Mouse (Mus musculus) liver, adult (tissue): ENCODE data around the gene Ppdpf.

ENCODE experiments used
- GATA4 ChIP-seq: IDR thresholded peaks from 2 replicates; pipeline ENCODE4 v1.6.1; 2014; ENCODE audit warnings: mild to moderate bottlenecking, low read length; ENCODE audit not compliant: insufficient replicate concordance

Gene Ppdpf

DNA sequence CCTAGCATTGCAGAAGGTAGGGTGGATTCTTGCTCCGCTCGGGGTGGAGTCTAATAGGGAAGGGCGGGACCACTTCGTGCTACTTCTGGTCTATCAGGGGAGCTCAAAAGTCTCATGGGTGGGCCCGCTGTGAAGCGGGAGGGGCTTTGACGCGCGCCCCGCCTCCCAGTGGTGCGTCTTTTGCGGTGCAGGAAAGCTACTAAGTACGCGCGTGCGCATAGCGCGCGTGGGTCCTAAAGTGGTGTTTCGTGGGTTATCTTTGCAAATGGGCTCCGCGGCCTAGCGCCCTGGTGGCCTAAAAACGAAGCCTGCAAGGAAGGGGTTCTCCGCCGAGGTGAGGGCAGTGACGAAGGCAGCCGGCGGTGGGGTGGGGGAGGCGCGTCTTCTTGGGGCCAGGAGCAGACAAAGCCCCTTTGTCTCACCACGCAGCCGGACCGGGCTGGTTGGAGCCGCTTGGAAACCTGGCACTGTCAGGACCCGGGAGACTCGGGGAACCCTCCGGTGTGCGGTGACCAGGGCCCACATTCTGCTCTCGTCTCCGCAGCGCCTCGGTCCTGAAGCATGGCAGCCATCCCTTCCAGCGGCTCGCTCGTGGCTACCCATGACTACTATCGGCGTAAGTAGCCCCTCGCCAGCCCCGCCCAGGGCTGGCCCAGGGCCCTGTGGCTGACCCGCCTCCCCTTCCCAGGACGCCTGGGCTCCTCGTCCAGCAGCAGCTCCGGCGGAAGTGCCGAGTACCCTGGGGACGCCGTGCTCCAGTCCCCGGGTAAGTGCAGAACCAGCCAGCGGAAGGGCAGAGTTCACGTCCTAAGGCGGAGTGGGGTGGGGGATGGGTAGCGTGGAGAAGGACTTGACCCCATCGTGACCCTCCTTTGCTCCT lies at the start of gene Ppdpf:
Gene Ppdpf, plus strand, starts transcription at position 127 of the 880 bp plus-strand sequence.
- TF ChIP-seq GATA4 = peak; percentile 21; the same call in 1 of the 2 replicates

DNA sequence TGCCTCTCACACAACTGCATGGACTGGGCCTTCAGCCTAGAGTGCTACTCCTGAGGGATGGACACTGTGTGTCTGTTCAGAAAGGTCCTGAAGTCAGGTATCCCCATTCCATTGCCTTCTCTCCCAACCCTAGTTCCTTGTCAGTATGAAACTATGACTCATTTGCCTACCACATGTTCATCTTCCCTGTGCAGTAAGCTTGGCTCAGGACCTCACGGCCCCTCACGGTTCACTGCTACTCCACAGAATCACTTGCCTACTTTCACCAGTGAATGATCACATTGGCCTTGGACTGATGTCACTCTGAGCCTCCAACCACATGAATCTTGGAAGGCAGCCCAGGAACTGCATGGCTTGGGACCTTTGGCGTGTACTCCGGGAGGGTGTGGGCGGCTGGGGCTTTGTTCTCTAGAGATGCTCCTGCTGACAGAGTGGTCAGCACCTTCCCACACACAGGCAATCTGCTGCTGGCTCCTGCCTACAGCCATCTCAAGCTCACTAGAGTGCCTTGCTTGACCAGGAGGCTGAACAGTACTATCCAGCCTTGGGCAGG lies 47.3 kb upstream of the Ppdpf start:
- no peak for TF ChIP-seq GATA4

DNA sequence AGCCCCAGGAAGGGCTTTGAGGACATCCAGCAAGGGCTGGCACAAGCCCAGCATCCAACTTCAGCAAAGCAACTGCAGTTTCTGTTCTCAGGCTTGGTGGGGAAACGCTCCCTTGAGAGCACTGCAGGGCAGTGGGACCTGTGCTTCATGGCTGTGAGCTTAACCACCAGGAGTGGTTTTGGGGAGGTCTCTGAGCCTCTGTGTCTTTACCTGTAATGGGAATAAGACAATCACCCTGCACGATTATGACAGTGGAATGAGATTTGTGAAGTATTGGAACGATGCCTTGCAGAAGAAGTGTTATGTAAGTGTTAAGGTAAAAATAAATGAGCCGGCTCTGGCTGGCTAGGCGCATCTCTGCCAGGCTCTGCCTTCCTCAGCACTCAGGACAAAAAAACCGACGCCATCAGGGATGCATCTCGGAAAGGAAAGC lies 44.3 kb upstream of the Ppdpf start:
- no peak for TF ChIP-seq GATA4

DNA sequence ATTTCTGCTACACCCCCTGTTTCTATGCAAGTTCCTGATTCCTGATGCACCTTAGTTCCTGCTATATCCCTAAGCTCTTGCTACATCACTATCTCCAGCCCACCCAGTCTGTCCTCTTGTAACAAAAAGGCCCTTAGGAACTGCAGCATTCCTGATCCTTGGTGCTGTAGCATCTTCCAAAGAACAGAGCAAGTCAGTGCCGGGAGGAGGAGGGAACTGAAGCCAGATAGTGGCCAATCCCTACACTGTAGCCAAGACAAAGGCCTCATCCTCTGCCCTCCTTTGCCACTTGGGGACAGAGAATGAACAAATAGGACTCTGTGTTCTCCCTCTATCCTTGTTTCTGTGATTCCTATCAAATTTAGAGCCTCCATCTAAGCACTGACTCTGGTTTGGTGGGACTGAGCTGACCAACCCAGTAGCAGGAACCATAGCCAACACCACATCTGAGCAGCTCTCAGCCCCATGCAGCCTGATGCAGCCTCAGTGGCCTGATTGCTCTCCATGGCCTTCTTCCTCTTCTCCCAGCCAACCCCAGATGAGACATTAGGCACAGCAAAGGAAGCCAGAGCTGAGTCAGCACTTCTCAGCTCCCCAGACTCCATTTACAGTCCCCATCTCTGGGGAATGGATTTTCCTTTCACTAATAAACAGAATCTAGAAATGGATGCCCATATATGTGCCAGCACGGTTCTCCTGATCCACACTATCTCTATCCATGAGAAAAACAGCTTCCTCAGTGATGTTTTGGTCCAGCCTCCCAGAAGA lies 43.4 kb upstream of the Ppdpf start:
- TF ChIP-seq GATA4 = no peak

DNA sequence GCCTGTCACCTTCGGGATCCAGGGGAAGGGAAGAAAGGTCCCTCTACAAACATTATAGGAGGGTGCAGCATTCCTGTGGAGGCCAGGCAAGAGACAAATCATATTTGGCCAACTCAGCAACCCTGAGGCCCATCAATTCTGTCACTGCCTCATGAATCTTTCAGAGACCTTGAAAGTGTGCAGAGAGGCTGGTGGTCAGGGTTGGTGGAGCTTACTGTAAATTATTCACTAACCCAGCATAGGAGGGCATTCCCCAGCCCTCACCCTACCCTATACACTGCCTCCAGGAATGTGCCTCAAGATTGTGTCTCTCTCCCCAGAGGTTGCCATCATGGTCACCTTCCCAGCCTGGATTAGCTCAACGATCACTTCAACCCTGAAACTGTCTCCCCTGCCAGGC lies 42.4 kb upstream of the Ppdpf start:
- TF ChIP-seq GATA4 = no peak

DNA sequence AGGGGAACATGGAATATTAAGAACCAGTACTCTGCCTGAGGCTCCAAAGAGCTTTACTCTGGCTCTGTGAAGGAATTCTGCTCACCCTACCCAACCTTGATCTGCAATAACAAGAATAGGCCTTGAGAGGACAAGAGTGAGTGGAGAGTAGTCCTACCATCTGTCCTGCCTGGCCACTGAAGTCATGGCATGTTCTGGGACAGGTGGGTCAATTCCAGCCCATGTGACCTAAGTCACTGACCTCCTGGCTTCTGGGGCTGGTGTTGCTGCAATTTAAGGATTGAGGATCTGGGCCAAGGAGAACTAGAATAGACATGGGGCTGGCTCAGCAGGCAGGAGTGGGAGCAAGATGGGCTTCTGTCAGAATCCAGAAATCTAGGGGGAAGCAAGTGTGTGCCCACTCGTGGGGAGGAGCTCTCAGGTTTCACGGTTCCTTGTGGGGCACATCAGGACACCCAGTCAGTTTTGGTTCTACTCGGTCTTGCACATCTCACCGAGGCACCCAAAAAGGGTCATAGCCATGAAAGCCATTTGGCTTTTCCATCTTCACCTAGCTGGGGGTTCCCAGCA lies 40.0 kb upstream of the Ppdpf start:
- no peak for TF ChIP-seq GATA4

DNA sequence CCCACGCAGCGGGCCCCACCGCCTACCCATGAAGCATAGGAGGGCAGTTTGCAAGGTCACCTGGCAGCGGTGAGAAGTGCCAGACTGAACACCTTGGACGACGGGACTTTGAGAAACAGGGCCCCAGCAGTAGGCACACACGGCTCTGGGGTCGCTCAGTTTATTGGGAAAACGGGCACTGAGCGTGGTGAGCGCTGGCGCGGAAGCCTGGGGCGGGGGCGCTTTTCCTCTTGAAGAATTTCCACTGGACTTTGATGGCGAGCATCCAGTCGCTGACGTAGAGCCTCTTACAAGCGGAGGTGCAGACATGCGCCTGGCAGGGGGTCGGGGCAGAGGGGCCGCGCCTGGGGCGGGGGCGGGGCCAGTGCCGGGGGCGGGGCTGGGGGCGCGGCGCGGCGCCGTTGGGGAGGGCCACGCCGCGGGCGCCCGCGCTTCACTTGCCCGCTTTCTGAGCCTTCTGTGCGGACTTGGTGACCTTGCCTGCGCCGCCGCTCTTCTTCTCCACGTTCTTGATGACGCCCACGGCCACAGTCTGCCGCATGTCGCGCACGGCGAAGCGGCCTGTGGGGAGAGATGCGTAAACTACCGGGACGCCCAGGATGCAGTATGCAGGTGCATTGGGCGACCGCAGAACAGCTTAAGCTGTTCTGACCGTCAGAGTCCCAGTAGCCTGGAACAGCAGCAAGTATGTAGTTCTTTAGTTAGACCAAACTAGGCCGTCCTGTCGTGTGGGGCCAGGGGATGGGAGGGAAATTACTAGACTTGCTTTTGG lies 39.3 kb upstream of the Ppdpf start:
- TF ChIP-seq GATA4 = no peak

DNA sequence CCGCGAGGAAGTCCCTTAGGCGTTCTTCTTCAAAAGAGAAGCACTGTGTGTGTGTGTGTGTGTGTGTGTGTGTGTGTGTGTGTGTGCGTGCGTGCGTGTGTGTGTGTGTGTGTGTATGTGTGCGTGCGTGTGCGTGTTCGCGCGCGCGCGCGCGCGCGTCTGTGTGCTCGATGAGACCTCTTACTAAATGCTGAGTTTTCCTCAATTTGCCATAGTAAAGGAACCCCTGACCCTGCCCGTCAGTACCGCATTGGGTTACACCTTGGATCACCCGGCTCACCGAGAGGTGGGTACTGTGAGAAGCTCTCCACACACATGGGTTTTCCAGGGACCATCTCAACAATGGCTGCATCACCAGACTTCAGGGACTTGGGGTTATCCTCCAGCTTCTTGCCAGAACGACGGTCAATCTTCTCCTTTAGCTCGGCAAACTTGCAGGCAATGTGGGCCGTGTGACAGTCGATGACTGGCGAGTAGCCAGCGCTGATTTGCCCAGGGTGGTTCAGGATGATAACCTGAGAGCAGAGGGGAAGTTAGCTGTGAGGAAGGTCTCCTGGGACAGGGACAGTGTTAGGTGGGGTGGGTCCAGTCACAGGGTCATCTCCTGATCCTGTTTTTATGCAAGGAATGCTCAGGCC lies 38.6 kb upstream of the Ppdpf start:
- TF ChIP-seq GATA4 = no peak

DNA sequence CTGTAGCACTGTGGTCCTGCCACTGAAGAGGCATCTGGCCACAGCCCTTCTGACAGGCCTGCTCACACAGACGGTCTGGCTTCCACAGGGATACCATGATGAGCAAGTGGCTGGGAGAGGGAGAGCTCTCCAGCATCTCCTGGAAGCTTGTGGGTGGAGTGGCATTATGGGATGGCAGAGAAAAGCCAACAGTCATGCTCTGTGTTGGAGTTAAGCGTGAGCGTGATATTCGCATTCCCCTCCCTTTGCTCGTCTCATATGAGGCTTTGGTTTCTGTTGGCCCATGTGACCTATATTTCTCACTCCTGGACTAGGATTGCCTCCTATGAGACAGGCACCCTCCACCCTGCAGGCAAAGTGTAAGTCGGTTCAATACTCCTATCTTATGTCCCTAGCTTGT lies 36.8 kb upstream of the Ppdpf start:
- no peak for TF ChIP-seq GATA4

DNA sequence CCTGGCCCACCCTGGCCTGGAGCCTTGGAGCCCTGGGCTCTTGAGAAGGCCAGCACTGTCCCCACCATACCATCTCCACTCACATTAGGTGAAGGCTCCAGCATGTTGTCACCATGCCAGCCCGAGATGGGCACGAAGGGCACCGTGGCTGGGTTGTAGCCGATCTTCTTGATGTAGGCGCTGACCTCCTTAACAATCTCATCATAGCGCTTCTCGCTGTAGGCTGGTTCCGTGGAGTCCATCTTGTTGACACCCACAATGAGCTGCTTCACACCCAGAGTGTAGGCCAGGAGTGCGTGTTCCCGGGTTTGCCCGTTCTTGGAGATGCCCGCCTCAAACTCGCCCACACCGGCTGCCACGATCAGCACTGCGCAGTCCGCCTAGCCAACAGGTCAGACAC lies 34.3 kb upstream of the Ppdpf start:
- no peak for TF ChIP-seq GATA4

DNA sequence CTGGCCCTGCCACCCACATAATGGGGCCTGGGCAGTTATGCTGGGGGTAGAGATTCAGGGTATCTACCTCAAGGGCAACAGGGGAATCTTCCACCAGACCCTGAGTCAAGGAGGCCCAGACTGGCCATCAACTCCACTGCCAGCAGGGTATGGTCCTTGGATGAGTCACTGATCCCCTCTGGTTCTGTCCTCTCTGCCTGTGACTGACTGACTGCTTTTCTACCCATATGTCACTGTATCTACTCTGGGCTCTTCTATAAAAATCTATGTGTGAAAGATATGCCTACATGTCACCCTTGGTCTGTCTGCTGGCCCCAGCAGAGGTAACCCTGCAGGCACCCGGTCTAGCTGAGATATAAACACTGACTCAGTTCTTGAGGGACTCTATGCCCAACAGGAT lies 33.9 kb upstream of the Ppdpf start:
- no peak for TF ChIP-seq GATA4

DNA sequence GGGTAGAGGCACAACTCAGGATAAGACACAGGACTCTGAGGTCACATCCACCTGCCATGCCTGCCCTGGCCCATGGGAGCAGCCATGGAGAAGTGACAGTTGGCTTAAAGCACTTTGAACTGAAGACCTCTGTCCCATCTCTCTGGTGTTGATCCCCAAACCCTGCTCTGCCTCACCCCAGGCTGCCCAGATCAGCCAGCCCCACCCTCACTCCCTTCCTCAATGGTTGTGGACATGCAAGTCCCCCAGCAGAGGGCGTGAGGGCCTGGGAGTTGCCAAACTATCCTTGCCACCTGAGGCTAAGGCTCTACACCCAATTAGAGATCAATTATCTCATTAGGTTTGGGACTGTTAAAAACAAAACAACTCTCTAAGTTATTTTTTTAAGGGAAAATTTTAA lies 33.2 kb upstream of the Ppdpf start:
- no peak for TF ChIP-seq GATA4

DNA sequence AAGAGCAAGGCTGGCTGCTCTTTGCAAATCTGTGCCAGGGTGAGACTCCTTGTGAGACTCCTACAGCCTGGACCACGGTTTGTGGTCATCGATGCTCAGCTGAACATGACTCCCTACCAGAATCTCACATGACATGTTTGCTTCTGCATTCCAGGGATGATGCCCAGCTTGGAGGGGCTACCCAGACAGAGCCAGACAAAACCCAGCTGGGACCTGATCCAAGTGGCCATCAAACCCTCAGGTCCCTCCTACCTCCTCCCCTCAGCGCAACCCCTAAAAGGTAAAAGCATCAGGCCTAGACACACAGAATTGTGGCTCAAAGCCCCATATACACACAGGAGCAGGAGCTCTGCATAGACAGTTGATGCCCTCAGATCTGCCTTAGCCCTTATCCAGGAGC lies 32.7 kb upstream of the Ppdpf start:
- TF ChIP-seq GATA4 = no peak

DNA sequence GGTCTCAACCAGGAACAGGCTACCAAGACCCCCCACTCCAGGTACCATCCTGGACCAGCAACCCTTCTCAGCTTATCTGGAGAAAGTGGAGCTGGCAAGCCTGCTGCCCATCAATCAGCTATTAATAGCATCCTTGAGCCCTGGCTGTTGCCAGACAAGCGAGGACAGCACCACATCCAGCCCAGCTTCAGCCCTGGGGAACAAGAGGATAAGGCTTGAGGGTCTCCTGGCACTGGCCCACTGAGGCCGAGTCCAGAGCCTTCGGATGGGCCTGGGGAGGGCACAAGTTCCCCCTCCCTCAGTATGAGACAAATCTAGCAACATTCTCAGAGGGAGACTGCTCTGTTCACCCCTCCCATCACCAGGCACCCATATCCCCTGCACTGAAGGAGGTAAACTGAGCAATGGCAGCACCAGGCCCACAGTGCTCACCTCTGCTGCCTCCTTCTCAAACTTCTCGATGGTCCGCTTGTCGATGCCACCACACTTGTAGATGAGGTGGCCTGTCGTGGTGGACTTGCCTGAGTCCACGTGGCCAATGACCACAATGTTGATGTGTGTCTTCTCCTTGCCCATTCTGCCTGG lies 32.1 kb upstream of the Ppdpf start:
- TF ChIP-seq GATA4 = no peak

DNA sequence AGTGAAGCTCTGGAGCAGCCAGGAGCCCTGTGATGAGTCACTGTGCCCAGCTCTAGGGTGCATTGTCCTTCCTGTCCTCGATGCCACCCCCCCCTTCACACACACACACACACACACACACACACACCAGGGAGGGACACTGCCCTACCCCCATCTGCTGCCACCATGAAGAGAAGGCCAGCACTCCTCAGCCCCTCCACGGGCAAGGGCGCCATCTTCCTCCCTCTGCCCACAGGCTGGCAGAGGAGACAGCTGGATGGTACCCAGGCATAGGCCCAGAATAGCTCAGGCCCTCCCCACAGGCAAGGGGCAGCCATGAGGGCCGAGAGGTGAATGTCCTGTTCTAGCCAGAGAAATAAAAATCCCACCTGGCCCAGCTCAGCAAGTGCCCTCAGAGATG lies 31.2 kb upstream of the Ppdpf start:
- no peak for TF ChIP-seq GATA4
